Mouse (Mus musculus) MEL (cell line): Measurements from ENCODE around the gene Dynll2.

Experiments used
- CTCF ChIP-seq, 3 experiments: IDR thresholded peaks in 2 of 3; conservative IDR thresholded peaks in 1 of 3; 2 replicates each; pipeline ENCODE4 v1.5.1; 2011 to 2012; ENCODE audit warnings: low read length in 3 of 3, low read depth in 2 of 3, mild to moderate bottlenecking in 2 of 3, improper control_type of control experiment in 1 of 3, inconsistent platforms in 1 of 3, mixed read lengths in 1 of 3, moderate library complexity in 1 of 3; ENCODE audit not compliant: control insufficient read depth in 1 of 3, insufficient read depth in 1 of 3, poor library complexity in 1 of 3, severe bottlenecking in 1 of 3
- EP300 ChIP-seq, 2 experiments: IDR thresholded peaks; 2 replicates each; pipeline ENCODE4 v1.6.1; 2011; ENCODE audit warnings: improper control_type of control experiment in 2 of 2, low read length in 2 of 2, low read depth in 1 of 2, mild to moderate bottlenecking in 1 of 2
- JUND ChIP-seq: IDR thresholded peaks from 2 replicates; pipeline ENCODE4 v1.6.1; 2011; ENCODE audit warnings: low read depth, mild to moderate bottlenecking, improper control_type of control experiment, low read length
- MAFK ChIP-seq: IDR thresholded peaks from 2 replicates; pipeline ENCODE4 v1.6.1; 2011; ENCODE audit warnings: low read depth, mild to moderate bottlenecking, low read length, improper control_type of control experiment, borderline replicate concordance
- POLR2A ChIP-seq, 2 experiments: IDR thresholded peaks; 2 replicates each; pipeline ENCODE4 v1.6.1; 2011 to 2012; ENCODE audit warnings: low read length in 2 of 2, mild to moderate bottlenecking in 2 of 2, control low read depth in 1 of 2, improper control_type of control experiment in 1 of 2, low read depth in 1 of 2, moderate library complexity in 1 of 2; ENCODE audit not compliant: control insufficient read depth in 1 of 2, insufficient read depth in 1 of 2, poor library complexity in 1 of 2
- POLR2AphosphoS2 ChIP-seq: IDR thresholded peaks from 2 replicates; pipeline ENCODE4 v1.6.1; 2011; ENCODE audit warnings: low read length, improper control_type of control experiment
- POLR2AphosphoS5 ChIP-seq: IDR thresholded peaks from 2 replicates; pipeline ENCODE4 v1.6.1; 2012; ENCODE audit warnings: low read depth, borderline replicate concordance, mild to moderate bottlenecking, inconsistent platforms, low read length, moderate library complexity, mixed read lengths

- TF ChIP-seq JUND (no peak), POLR2AphosphoS2 (no peak), POLR2AphosphoS5 (no peak), EP300 (IDR thresholded peaks at IDR 0.05; ENCODE audit: low read depth in 1 of 2, low read length in 2 of 2) (no peak), MAFK (no peak), POLR2A (IDR thresholded peaks at IDR 0.05; ENCODE audit: control insufficient read depth in 1 of 2, insufficient read depth in 1 of 2, low read depth in 1 of 2, low read length in 2 of 2, poor library complexity in 1 of 2) (no peak), CTCF (IDR thresholded peaks at IDR 0.05 in 2 of 3, conservative IDR thresholded peaks at IDR 0.05 in 1 of 3; ENCODE audit: control insufficient read depth in 1 of 3, insufficient read depth in 1 of 3, low read depth in 2 of 3, low read length in 3 of 3, poor library complexity in 1 of 3, severe bottlenecking in 1 of 3) (no peak)
Observed at GRCm38 (mm10) chr11:87972829-87973228, 14.5 kb downstream of the Dynll2 start.
